Mouse (Mus musculus): ENCODE measurements around the gene Rab3il1. TPM values are rescaled to one million over a fixed set of nuclear protein-coding genes. Genes with fewer than 3 reads are reported as not detected.

Gene Rab3il1
- polyA plus RNA-seq, 1 experiment = 4.5 TPM

GRCm38 (mm10) chr19:10066189-10066500, 64.7 kb downstream of the Rab3il1 start:
- Histone ChIP-seq H3K79me3 (ENCODE audit: low read depth) (no peaks in the 10 kb centered on the region), H3K79me2 (ENCODE audit: control insufficient read depth, insufficient read depth) (no peaks in the 10 kb centered on the region), H3K36me3 (ENCODE audit: control insufficient read depth, insufficient read depth) (peaks cover 58% of the 10 kb centered on the region), H3K4me3 (ENCODE audit: insufficient read depth, poor library complexity, severe bottlenecking) (no peak overlapping the region), H3ac (ENCODE audit: control insufficient read depth, insufficient read length, low read depth) (no peak overlapping the region), H3K27me3 (ENCODE audit: control insufficient read depth, insufficient read depth, insufficient read length) (no peaks in the 10 kb centered on the region)
- TF ChIP-seq USF1 (IDR thresholded peaks at IDR 0.05; ENCODE audit: low read depth) (no peak), MYOG (IDR thresholded peaks at IDR 0.05; ENCODE audit: control insufficient read depth, extremely low read depth, insufficient read length) (no peak), FOSL1 (IDR thresholded peaks at IDR 0.05; ENCODE audit: insufficient read depth, low read length, poor library complexity, severe bottlenecking) (no peak), CTCF (IDR thresholded peaks at IDR 0.05; ENCODE audit: control insufficient read depth, insufficient read depth, insufficient read length) (no peak), CEBPB (IDR thresholded peaks at IDR 0.05; ENCODE audit: low read depth) (no peak), MAX (IDR thresholded peaks at IDR 0.05) (no peak), MYOD1 (IDR thresholded peaks at IDR 0.05; ENCODE audit: control insufficient read depth, insufficient read length, low read depth) (no peak)

- TF ChIP-seq MYOD1 (IDR thresholded peaks at IDR 0.05; ENCODE audit: control insufficient read depth, insufficient read length, low read depth) = peak; percentile 66
- TF ChIP-seq USF1 (IDR thresholded peaks at IDR 0.05; ENCODE audit: low read depth) = no peak
- no peak overlapping the region for H3K4me3 ChIP-seq (ENCODE audit: insufficient read depth, poor library complexity, severe bottlenecking)
- no peaks in the 10 kb centered on the region for H3K79me3 ChIP-seq (ENCODE audit: low read depth)
- H3K36me3 ChIP-seq (ENCODE audit: control insufficient read depth, insufficient read depth) = peaks cover 54% of the 10 kb centered on the region
- no peaks in the 10 kb centered on the region for H3K79me2 ChIP-seq (ENCODE audit: control insufficient read depth, insufficient read depth)
- no peak overlapping the region for H3ac ChIP-seq (ENCODE audit: control insufficient read depth, insufficient read length, low read depth)
- no peaks in the 10 kb centered on the region for H3K27me3 ChIP-seq (ENCODE audit: control insufficient read depth, insufficient read depth, insufficient read length)
These were observed 65.0 kb downstream of the Rab3il1 start for GRCm38 (mm10) chr19:10066502-10066901.

- Histone ChIP-seq H3K36me3 (ENCODE audit: control insufficient read depth, insufficient read depth) (peaks cover 51% of the 10 kb centered on the region), H3ac (ENCODE audit: control insufficient read depth, insufficient read length, low read depth) (no peak overlapping the region), H3K79me3 (ENCODE audit: low read depth) (no peaks in the 10 kb centered on the region), H3K27me3 (ENCODE audit: control insufficient read depth, insufficient read depth, insufficient read length) (no peaks in the 10 kb centered on the region), H3K4me3 (ENCODE audit: insufficient read depth, poor library complexity, severe bottlenecking) (no peak overlapping the region), H3K79me2 (ENCODE audit: control insufficient read depth, insufficient read depth) (no peaks in the 10 kb centered on the region)
- no peak for TF ChIP-seq MYOG (IDR thresholded peaks at IDR 0.05; ENCODE audit: control insufficient read depth, extremely low read depth, insufficient read length)
- TF ChIP-seq MYOD1 (IDR thresholded peaks at IDR 0.05; ENCODE audit: control insufficient read depth, insufficient read length, low read depth) = no peak
- TF ChIP-seq FOSL1 (IDR thresholded peaks at IDR 0.05; ENCODE audit: insufficient read depth, low read length, poor library complexity, severe bottlenecking) = no peak
- TF ChIP-seq MAX (IDR thresholded peaks at IDR 0.05) = no peak
- TF ChIP-seq CEBPB (IDR thresholded peaks at IDR 0.05; ENCODE audit: low read depth) = no peak
- no peak for TF ChIP-seq CTCF (IDR thresholded peaks at IDR 0.05; ENCODE audit: control insufficient read depth, insufficient read depth, insufficient read length)
- no peak for TF ChIP-seq USF1 (IDR thresholded peaks at IDR 0.05; ENCODE audit: low read depth)
These were observed 66.2 kb downstream of the Rab3il1 start for GRCm38 (mm10) chr19:10067701-10068100.

- Histone ChIP-seq H3K4me3 (ENCODE audit: insufficient read depth, poor library complexity, severe bottlenecking) (no peak overlapping the region), H3K79me3 (ENCODE audit: low read depth) (no peaks in the 10 kb centered on the region), H3K27me3 (ENCODE audit: control insufficient read depth, insufficient read depth, insufficient read length) (no peaks in the 10 kb centered on the region), H3K36me3 (ENCODE audit: control insufficient read depth, insufficient read depth) (peaks cover 71% of the 10 kb centered on the region), H3ac (ENCODE audit: control insufficient read depth, insufficient read length, low read depth) (no peak overlapping the region), H3K79me2 (ENCODE audit: control insufficient read depth, insufficient read depth) (no peaks in the 10 kb centered on the region)
- TF ChIP-seq MYOG (IDR thresholded peaks at IDR 0.05; ENCODE audit: control insufficient read depth, extremely low read depth, insufficient read length) (no peak), USF1 (IDR thresholded peaks at IDR 0.05; ENCODE audit: low read depth) (no peak), CEBPB (IDR thresholded peaks at IDR 0.05; ENCODE audit: low read depth) (no peak), MAX (IDR thresholded peaks at IDR 0.05) (no peak), MYOD1 (IDR thresholded peaks at IDR 0.05; ENCODE audit: control insufficient read depth, insufficient read length, low read depth) (no peak), CTCF (IDR thresholded peaks at IDR 0.05; ENCODE audit: control insufficient read depth, insufficient read depth, insufficient read length) (no peak), FOSL1 (IDR thresholded peaks at IDR 0.05; ENCODE audit: insufficient read depth, low read length, poor library complexity, severe bottlenecking) (no peak)
These were observed 68.9 kb downstream of the Rab3il1 start for GRCm38 (mm10) chr19:10070186-10070980.

- Histone ChIP-seq H3K79me2 (ENCODE audit: control insufficient read depth, insufficient read depth) (no peaks in the 10 kb centered on the region), H3K79me3 (ENCODE audit: low read depth) (no peaks in the 10 kb centered on the region), H3K4me3 (ENCODE audit: insufficient read depth, poor library complexity, severe bottlenecking) (no peak overlapping the region), H3ac (ENCODE audit: control insufficient read depth, insufficient read length, low read depth) (no peak overlapping the region), H3K36me3 (ENCODE audit: control insufficient read depth, insufficient read depth) (peaks cover 75% of the 10 kb centered on the region), H3K27me3 (ENCODE audit: control insufficient read depth, insufficient read depth, insufficient read length) (no peaks in the 10 kb centered on the region)
- TF ChIP-seq MYOG (IDR thresholded peaks at IDR 0.05; ENCODE audit: control insufficient read depth, extremely low read depth, insufficient read length) (no peak), FOSL1 (IDR thresholded peaks at IDR 0.05; ENCODE audit: insufficient read depth, low read length, poor library complexity, severe bottlenecking) (no peak), MYOD1 (IDR thresholded peaks at IDR 0.05; ENCODE audit: control insufficient read depth, insufficient read length, low read depth) (no peak), MAX (IDR thresholded peaks at IDR 0.05) (no peak), CTCF (IDR thresholded peaks at IDR 0.05; ENCODE audit: control insufficient read depth, insufficient read depth, insufficient read length) (no peak), CEBPB (IDR thresholded peaks at IDR 0.05; ENCODE audit: low read depth) (no peak), USF1 (IDR thresholded peaks at IDR 0.05; ENCODE audit: low read depth) (no peak)
These were observed 69.7 kb downstream of the Rab3il1 start for GRCm38 (mm10) chr19:10071166-10071565.

GRCm38 (mm10) chr19:10071892-10072291, 70.4 kb downstream of the Rab3il1 start:
- H3K79me2 ChIP-seq (ENCODE audit: control insufficient read depth, insufficient read depth) = no peaks in the 10 kb centered on the region
- no peak for TF ChIP-seq CTCF (IDR thresholded peaks at IDR 0.05; ENCODE audit: control insufficient read depth, insufficient read depth, insufficient read length)
- no peak for TF ChIP-seq MAX (IDR thresholded peaks at IDR 0.05)
- no peak for TF ChIP-seq MYOD1 (IDR thresholded peaks at IDR 0.05; ENCODE audit: control insufficient read depth, insufficient read length, low read depth)
- TF ChIP-seq USF1 (IDR thresholded peaks at IDR 0.05; ENCODE audit: low read depth) = no peak
- TF ChIP-seq MYOG (IDR thresholded peaks at IDR 0.05; ENCODE audit: control insufficient read depth, extremely low read depth, insufficient read length) = no peak
- no peak for TF ChIP-seq CEBPB (IDR thresholded peaks at IDR 0.05; ENCODE audit: low read depth)
- no peak for TF ChIP-seq FOSL1 (IDR thresholded peaks at IDR 0.05; ENCODE audit: insufficient read depth, low read length, poor library complexity, severe bottlenecking)
- no peaks in the 10 kb centered on the region for H3K79me3 ChIP-seq (ENCODE audit: low read depth)
- H3K36me3 ChIP-seq (ENCODE audit: control insufficient read depth, insufficient read depth) = peaks cover 75% of the 10 kb centered on the region
- H3ac ChIP-seq (ENCODE audit: control insufficient read depth, insufficient read length, low read depth) = no peak overlapping the region
- no peaks in the 10 kb centered on the region for H3K27me3 ChIP-seq (ENCODE audit: control insufficient read depth, insufficient read depth, insufficient read length)
- H3K4me3 ChIP-seq (ENCODE audit: insufficient read depth, poor library complexity, severe bottlenecking) = no peak overlapping the region

Data from C2C12 (cell line).